Mouse (Mus musculus) cerebellum, adult 2 months (tissue): ENCODE data around the gene Upk3b. TPM values are rescaled to one million over a fixed set of nuclear protein-coding genes. Genes with fewer than 3 reads are reported as not detected.

ENCODE experiments used
- DNase-seq, 2 experiments: peaks; one replicate each; pipeline ENCODE4 v3.0.0; 2021
- H3K27ac ChIP-seq: fragments of 200-500 bp; 2 replicates; pipeline ENCODE4 v1.5.1; 2012; ENCODE audit warnings: low read length, control low read depth, inconsistent platforms; ENCODE audit not compliant: insufficient read depth
- H3K27me3 ChIP-seq: fragments of 200-500 bp; 2 replicates; pipeline ENCODE4 v1.6.1; 2012; ENCODE audit warnings: inconsistent platforms, mild to moderate bottlenecking, low read length, moderate library complexity; ENCODE audit not compliant: control insufficient read depth, insufficient read depth
- H3K4me1 ChIP-seq: fragments of 200-500 bp; 2 replicates; pipeline ENCODE4 v1.6.1; 2011; ENCODE audit warnings: low read length; ENCODE audit not compliant: control insufficient read depth, insufficient read depth
- H3K4me3 ChIP-seq: fragments of 200-500 bp; replicated peaks from 2 replicates; pipeline ENCODE3; 2011; ENCODE audit warnings: mild to moderate bottlenecking, low read depth, low read length, control low read depth; ENCODE audit not compliant: insufficient read depth
- CTCF ChIP-seq: fragments of 200-500 bp; IDR thresholded peaks from 2 replicates; pipeline ENCODE4 v1.5.1; 2011; ENCODE audit warnings: low read depth, mild to moderate bottlenecking, control low read depth, low read length, moderate library complexity, borderline replicate concordance; ENCODE audit not compliant: insufficient read depth
- POLR2A ChIP-seq: fragments of 200-500 bp; IDR thresholded peaks from 2 replicates; pipeline ENCODE4 v1.6.1; 2011; ENCODE audit warnings: low read length, control low read depth, borderline replicate concordance; ENCODE audit not compliant: insufficient read depth
- WGBS: fragments of 180-500 bp; shearing (Covaris S2); methylation state at CpG from one replicate; pipeline ENCODE4 v1.1.7; 2018; 5-methylcytosine and 5-hydroxymethylcytosine counted together
- polyA plus RNA-seq: library from polyadenylated mRNA; depleted of rRNA; stranded (reverse); fragments of >200 nt; gene quantifications from 2 replicates; pipeline ENCODE4 v1.2.3, GENCODE M21; 2012

The Upk3b gene
- polyA plus RNA-seq, 1 experiment: not detected

- H3K4me3 ChIP-seq: no peak overlapping the region
- 88% methylated on average over 2 of the region's 2 CpGs for WGBS
- no peak overlapping the region for H3K27ac ChIP-seq
- TF ChIP-seq POLR2A (no peak), CTCF (no peak)
- H3K4me1 ChIP-seq: no peaks in the 10 kb centered on the region
- DNase-seq: no peak
- H3K27me3 ChIP-seq: no peaks in the 10 kb centered on the region
These were observed 19.6 kb upstream of the Upk3b start for GRCm38 (mm10) chr5:136018726-136019125.

GRCm38 (mm10) chr5:136019907-136020306 is 18.4 kb upstream of the Upk3b start:
- WGBS: 19% methylated on average over 1 of the region's 1 CpGs
- DNase-seq: no peak
- TF ChIP-seq POLR2A (no peak), CTCF (no peak)
- no peaks in the 10 kb centered on the region for H3K27me3 ChIP-seq
- no peak overlapping the region for H3K27ac ChIP-seq
- no peak overlapping the region for H3K4me3 ChIP-seq
- H3K4me1 ChIP-seq: no peaks in the 10 kb centered on the region

- 3% methylated on average over 3 of the region's 3 CpGs for WGBS
- H3K27ac ChIP-seq: no peak overlapping the region
- no peak overlapping the region for H3K4me3 ChIP-seq
- TF ChIP-seq POLR2A: no peak
- no peak for TF ChIP-seq CTCF
- H3K27me3 ChIP-seq: no peaks in the 10 kb centered on the region
- DNase-seq: peak; percentile 47 to 61
- H3K4me1 ChIP-seq: peaks cover 10% of the 10 kb centered on the region; the same call in 1 of the 2 replicates
These were observed 12.6 kb upstream of the Upk3b start for GRCm38 (mm10) chr5:136025712-136026111.

GRCm38 (mm10) chr5:136026859-136027258 is 11.4 kb upstream of the Upk3b start:
- TF ChIP-seq CTCF (no peak), POLR2A (no peak)
- no peak for DNase-seq
- Histone ChIP-seq H3K4me3 (no peak overlapping the region), H3K4me1 (peaks cover 10% of the 10 kb centered on the region; the same call in 1 of the 2 replicates), H3K27me3 (no peaks in the 10 kb centered on the region), H3K27ac (no peak overlapping the region)
- 83% methylated on average over 9 of the region's 9 CpGs for WGBS

GRCm38 (mm10) chr5:136027612-136028311 is 10.5 kb upstream of the Upk3b start:
- no peak for TF ChIP-seq CTCF
- TF ChIP-seq POLR2A: no peak
- no peak for DNase-seq
- no peaks in the 10 kb centered on the region for H3K27me3 ChIP-seq
- H3K4me1 ChIP-seq: peaks cover 10% of the 10 kb centered on the region; the same call in 1 of the 2 replicates
- H3K4me3 ChIP-seq: no peak overlapping the region
- 80% methylated on average over 11 of the region's 11 CpGs for WGBS
- no peak overlapping the region for H3K27ac ChIP-seq

- no peak for DNase-seq
- H3K27ac ChIP-seq: no peak overlapping the region
These were observed 3.4 kb upstream of the Upk3b start for GRCm38 (mm10) chr5:136034868-136035267.

GRCm38 (mm10) chr5:136035285-136035684 is 3.0 kb upstream of the Upk3b start:
- Histone ChIP-seq H3K4me1 (no peaks in the 10 kb centered on the region), H3K27ac (no peak overlapping the region), H3K27me3 (no peaks in the 10 kb centered on the region), H3K4me3 (no peak overlapping the region)
- 80% methylated on average over 1 of the region's 1 CpGs for WGBS
- DNase-seq: no peak
- TF ChIP-seq CTCF: no peak
- TF ChIP-seq POLR2A: no peak

More at GRCm38 (mm10) chr5:136034868-136035267, 3.4 kb upstream of the Upk3b start:
- H3K27me3 ChIP-seq: no peaks in the 10 kb centered on the region
- 76% methylated on average over 4 of the region's 4 CpGs for WGBS
- no peak overlapping the region for H3K4me3 ChIP-seq
- TF ChIP-seq CTCF (no peak), POLR2A (no peak)
- no peaks in the 10 kb centered on the region for H3K4me1 ChIP-seq

GRCm38 (mm10) chr5:136036667-136037066 is 1.6 kb upstream of the Upk3b start:
- Histone ChIP-seq H3K27ac (no peak overlapping the region), H3K27me3 (no peaks in the 10 kb centered on the region), H3K4me3 (no peak overlapping the region), H3K4me1 (no peaks in the 10 kb centered on the region)
- WGBS: 89% methylated on average over 1 of the region's 1 CpGs
- DNase-seq: no peak
- TF ChIP-seq CTCF: no peak
- TF ChIP-seq POLR2A: no peak
